Mouse (Mus musculus): ENCODE results near the gene Zscan29.
A peak's percentile ranks its signal among the peaks of the same experiment; 100 is the strongest.

Gene Zscan29

GRCm38 (mm10) chr2:121170980-121171742, at the start of gene Zscan29:
Zscan29 (minus strand) TSS chr2:121171125.
- peak; percentile 84 to 92 for DNase-seq (ENCODE audit: low spot score in 2 of 2)

- DNase-seq (ENCODE audit: low spot score in 2 of 2), result no peak
These were observed 49.1 kb upstream of the Zscan29 start for GRCm38 (mm10) chr2:121219994-121220393.

- DNase-seq (ENCODE audit: low spot score in 2 of 2), result no peak
These were observed 48.3 kb upstream of the Zscan29 start for GRCm38 (mm10) chr2:121219177-121219576.

- DNase-seq (ENCODE audit: low spot score in 2 of 2), result no peak
These were observed 43.6 kb upstream of the Zscan29 start for GRCm38 (mm10) chr2:121214491-121214890.

- DNase-seq (ENCODE audit: low spot score in 2 of 2), result no peak
These were observed 35.6 kb upstream of the Zscan29 start for GRCm38 (mm10) chr2:121206541-121206940.

GRCm38 (mm10) chr2:121204276-121204675, 33.4 kb upstream of the Zscan29 start:
- DNase-seq (ENCODE audit: low spot score in 2 of 2), result no peak

GRCm38 (mm10) chr2:121195466-121195865, 24.5 kb upstream of the Zscan29 start:
- no peak for DNase-seq (ENCODE audit: low spot score in 2 of 2)

- DNase-seq (ENCODE audit: low spot score in 2 of 2), result no peak
These were observed 17.6 kb upstream of the Zscan29 start for GRCm38 (mm10) chr2:121188530-121188929.

- DNase-seq (ENCODE audit: low spot score in 2 of 2), result no peak
These were observed 13.2 kb upstream of the Zscan29 start for GRCm38 (mm10) chr2:121184142-121184541.

- no peak for DNase-seq (ENCODE audit: low spot score in 2 of 2)
These were observed 12.5 kb upstream of the Zscan29 start for GRCm38 (mm10) chr2:121183431-121183830.

GRCm38 (mm10) chr2:121178828-121179479, 8.0 kb upstream of the Zscan29 start:
- DNase-seq (ENCODE audit: low spot score in 2 of 2), result no peak

GRCm38 (mm10) chr2:121170481-121170971, 399 bp downstream of the Zscan29 start, which contains the start of gene Tubgcp4:
Tubgcp4 (plus strand) TSS chr2:121170654.
- peak in 1 of 2 experiments; percentile 45 for DNase-seq (ENCODE audit: low spot score in 2 of 2)

GRCm38 (mm10) chr2:121169902-121170301, 1.0 kb downstream of the Zscan29 start:
- peak in 1 of 2 experiments; percentile 17 for DNase-seq (ENCODE audit: low spot score in 2 of 2)

- no peak for DNase-seq (ENCODE audit: low spot score in 2 of 2)
These were observed 1.8 kb downstream of the Zscan29 start for GRCm38 (mm10) chr2:121169173-121169572.

- no peak for DNase-seq (ENCODE audit: low spot score in 2 of 2)
These were observed 17.8 kb downstream of the Zscan29 start for GRCm38 (mm10) chr2:121153100-121153499.

- DNase-seq (ENCODE audit: low spot score in 2 of 2), result no peak
These were observed 21.2 kb downstream of the Zscan29 start for GRCm38 (mm10) chr2:121149679-121150078.

- no peak for DNase-seq (ENCODE audit: low spot score in 2 of 2)
These were observed 28.5 kb downstream of the Zscan29 start for GRCm38 (mm10) chr2:121142415-121142814.

GRCm38 (mm10) chr2:121141216-121142035, 29.5 kb downstream of the Zscan29 start:
- no peak for DNase-seq (ENCODE audit: low spot score in 2 of 2)

GRCm38 (mm10) chr2:121140018-121140882, 30.7 kb downstream of the Zscan29 start, which contains the start of the genes Adal and Lcmt2:
Adal (plus strand) TSS chr2:121140428.
Lcmt2 (minus strand) TSS chr2:121140653.
- DNase-seq (ENCODE audit: low spot score in 2 of 2), result peak; percentile 73 to 84

- peak in 1 of 2 experiments; percentile 5 for DNase-seq (ENCODE audit: low spot score in 2 of 2)
These were observed 31.5 kb downstream of the Zscan29 start for GRCm38 (mm10) chr2:121139266-121140017.

Measured in thymus, postnatal 10 days (tissue).